Mouse (Mus musculus) 3T3-L1 (cell line): ENCODE data around the gene Rnf111.
"Not testable (repeated sequence)": the region's sequence is repeated elsewhere in the genome, so short reads cannot be mapped to it uniquely, and the experiment has no call there.

ENCODE experiments used
- DNase-seq: peaks from one replicate; pipeline ENCODE4 v3.0.0-alpha.2; 2015; ENCODE audit warnings: low read depth, low spot score

Gene Rnf111

GRCm38 (mm10) chr9:70503626-70504041, at the start of gene Rnf111:
Rnf111 (minus strand) TSS chr9:70503725.
- DNase-seq: peak; percentile 95

DNA sequence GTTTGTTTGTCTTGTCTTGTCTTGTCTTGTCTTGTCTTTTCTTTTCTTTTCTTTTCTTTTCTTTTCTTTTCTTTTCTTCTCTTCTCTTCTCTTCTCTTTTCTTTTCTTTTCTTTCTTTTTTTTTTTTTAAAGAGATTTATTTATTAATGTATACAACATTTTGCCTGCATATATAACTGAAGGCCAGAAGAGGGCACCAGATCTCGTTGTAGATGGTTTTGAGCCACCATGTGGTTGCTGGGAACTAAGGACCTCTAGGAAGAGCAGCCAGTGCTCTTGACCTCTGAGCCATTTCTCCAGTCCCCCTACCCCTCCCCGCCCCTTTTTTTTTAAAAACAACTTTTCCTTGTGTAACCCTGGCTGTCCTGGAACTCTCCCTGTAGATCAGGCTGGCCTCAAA, 48.7 kb upstream of the Rnf111 start:
- not testable (repeated sequence) for DNase-seq

DNA sequence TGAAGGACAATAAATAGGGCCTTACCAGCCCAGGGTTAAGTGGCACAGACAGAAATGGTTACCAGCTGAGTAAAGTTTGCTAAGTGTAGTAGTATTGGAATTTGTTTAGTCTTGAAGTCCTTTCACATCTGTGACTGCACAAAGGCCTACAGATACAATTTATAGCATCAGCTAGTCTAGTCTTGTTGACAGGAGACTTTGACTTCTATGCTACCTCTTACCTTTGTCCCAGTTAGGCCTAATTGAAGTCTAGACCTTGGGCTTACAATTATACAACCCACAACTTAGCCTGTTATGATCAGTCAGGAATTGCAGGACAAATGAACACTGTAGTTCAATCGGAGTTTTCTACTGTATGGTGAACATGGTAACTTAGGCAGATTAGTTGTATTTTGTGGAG, 48.0 kb upstream of the Rnf111 start:
- no peak for DNase-seq

DNA sequence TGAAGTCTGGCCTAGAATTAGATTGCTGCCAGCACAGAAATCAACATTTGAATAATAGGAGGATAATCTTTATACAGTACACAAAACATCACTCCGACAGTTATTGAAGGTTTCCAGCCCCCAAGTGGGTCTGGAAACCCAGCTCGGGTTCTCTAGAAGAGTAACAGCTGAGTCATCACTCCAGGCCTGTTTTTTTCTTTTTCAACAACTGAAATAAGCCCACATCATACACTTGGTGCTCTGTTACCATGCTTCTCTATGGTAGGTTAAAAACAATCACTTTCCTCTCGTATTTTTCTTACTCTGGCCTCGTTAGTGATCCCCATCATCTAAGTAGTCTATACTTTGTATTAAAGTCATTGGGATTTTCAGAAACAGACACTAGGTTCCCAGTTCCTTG, 44.8 kb upstream of the Rnf111 start:
- peak; percentile 20 for DNase-seq

DNA sequence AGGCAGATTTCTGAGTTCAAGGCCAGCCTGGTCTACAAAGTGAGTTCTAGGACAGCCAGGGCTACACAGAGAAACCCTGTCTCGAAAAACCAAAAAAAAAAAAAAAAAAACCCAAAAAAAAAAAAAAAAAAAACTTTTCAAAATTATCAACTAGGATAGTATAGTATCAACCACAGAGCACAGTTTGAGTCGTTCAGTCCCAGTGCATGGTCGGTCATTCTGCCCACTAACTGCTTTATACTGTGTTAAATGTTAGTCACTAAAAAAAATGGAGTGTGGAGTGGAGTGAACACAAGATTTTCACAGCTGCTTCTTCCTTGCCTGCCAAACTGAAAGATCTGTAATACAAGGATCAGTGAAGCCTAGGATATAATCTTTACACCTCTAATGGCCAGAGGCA, 43.1 kb upstream of the Rnf111 start:
- not testable (repeated sequence) for DNase-seq

- no peak for DNase-seq
Measured at GRCm38 (mm10) chr9:70544831-70545230, 41.3 kb upstream of the Rnf111 start.

- DNase-seq: peak; percentile 43
Measured at GRCm38 (mm10) chr9:70543985-70544384, 40.5 kb upstream of the Rnf111 start.

DNA sequence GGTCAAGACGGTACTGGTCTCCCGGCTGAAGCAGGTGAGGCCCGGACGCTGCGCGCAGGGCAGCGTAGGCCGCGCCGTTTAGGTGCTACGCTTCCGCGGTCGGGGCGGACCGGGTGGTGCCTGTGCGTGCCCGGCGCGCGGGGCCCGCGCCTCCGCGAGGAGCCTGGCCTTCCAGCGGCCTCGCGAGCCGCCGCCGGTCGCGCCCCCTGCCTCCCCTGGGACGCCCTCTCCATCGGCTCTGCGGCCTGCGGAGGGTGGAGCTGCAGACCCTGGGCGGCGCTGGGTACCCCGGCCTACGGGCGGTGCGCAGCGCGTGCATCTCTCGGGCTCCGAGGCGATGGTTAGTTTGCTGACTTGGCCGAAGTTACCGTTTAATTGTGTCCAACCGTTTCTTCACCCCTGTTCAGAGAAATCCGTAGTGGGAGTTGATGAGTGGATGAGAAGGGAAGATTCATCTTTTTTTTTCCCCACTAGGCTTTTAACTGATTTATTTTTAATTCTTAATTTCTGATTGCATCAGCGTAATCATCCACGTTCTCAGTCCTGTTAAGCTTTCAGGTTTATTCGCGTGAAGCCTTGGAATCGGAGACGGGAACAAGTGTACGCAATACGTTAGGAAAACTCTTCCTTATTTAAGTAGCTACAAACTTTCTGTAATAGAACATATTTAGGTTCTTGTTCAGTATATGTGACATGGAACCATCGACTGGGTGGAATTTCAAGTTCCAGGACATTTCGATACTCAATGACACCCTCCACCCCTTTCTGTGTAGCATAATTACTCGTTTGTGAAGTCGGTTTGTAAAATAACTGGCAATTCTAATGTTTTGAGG, 39.7 kb upstream of the Rnf111 start:
- peak; percentile 63 for DNase-seq

GRCm38 (mm10) chr9:70542305-70543041, 38.9 kb upstream of the Rnf111 start, which contains the start of gene Sltm:
Sltm (plus strand) TSS chr9:70542754.
- peak; percentile 93 for DNase-seq

- no peak for DNase-seq
Measured at GRCm38 (mm10) chr9:70541584-70541983, 38.1 kb upstream of the Rnf111 start.

DNA sequence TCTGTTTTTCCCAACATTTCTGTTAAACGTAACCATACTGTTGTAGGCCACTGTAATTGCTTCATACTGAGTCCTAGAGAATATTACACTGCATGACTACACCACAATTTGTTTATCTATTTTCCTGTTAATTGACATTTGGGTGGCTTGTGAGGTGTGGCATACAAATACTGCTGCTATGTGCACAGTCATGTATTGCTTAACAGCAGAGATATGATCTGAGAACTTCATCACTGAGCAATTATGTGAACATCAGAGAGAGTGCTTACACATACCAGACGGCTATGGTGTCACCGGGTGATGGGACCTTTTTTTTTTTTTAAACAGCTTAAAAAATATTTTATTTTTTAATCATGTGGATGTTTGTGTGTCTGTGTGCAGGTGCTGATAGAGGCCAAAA, 29.8 kb upstream of the Rnf111 start:
- DNase-seq: no peak

GRCm38 (mm10) chr9:70524366-70524765, 20.8 kb upstream of the Rnf111 start:
- DNase-seq: no peak

GRCm38 (mm10) chr9:70523813-70524212, 20.3 kb upstream of the Rnf111 start:
- no peak for DNase-seq

DNA sequence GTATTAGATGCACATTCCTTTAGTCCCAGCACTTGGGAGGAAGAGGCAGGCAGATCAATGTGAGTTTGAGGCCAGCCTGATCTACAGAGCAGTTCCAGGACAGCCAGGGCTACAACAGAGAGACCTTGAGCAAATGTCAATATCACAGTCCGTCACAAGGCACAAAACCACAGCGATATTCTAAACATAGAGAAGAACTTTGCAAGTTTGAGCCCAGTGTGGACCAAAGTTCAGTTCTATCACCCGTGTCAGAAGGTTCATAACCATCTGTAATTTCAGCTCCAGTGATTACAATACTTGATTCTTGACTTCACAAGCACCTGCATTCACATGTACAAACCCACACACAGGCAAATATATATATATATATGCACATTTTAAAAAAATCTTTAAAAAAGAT, 17.1 kb upstream of the Rnf111 start:
- no peak for DNase-seq

GRCm38 (mm10) chr9:70511681-70512080, 8.2 kb upstream of the Rnf111 start:
- no peak for DNase-seq

GRCm38 (mm10) chr9:70510998-70511583, 7.6 kb upstream of the Rnf111 start:
- DNase-seq: no peak

DNA sequence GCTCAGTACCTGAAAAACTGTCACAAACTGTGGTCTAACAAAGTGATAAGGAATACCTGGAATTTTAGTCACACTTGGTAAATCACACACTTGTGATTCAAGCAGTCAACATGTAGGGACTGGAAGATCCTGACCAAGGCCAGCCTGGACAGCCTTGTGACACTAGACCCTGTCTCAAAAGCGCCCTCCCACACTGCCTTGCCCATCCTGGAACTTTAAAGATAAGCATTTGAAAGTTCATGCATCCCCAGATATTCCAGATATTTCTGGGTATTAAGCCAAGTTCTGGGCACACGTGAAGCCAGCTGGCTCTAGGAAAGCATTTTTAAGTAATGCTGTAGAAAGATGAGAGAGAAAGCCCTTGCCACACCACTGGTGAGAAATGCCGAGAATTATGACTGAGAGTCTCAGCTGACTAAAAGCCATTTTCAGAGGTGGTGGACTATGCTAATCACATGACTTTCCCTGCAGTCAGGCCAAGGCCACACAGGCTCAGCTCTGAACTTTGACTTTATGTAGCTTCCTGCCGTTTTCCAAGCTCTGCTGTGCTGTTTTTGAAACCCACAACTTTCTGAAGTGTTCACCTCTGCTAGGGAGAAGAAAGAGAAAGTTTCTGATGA, 6.5 kb upstream of the Rnf111 start:
- peak; percentile 54 for DNase-seq

DNA sequence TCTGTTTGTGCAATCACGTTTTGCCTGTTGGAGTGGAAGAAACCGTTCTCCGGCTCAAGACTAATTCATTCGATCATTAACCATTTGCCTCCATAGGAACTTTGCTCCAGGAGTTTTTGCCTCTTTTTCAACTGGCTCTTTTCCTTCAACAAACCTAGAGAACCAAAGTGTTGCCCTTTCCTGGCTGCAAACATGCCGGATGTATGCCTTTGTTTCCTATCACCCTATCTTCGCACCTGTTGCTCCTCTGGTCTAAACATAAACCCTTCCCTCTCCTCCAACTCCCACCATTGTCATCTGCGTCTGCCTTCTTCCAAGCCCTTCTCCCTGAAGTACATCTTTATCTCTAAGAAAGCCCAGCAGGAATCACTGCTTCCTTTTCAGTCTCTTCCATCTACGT, 3.3 kb upstream of the Rnf111 start:
- no peak for DNase-seq

GRCm38 (mm10) chr9:70506186-70506585, 2.7 kb upstream of the Rnf111 start:
- no peak for DNase-seq

- DNase-seq: peak; percentile 24
Measured at GRCm38 (mm10) chr9:70503015-70503603, 416 bp downstream of the Rnf111 start.

GRCm38 (mm10) chr9:70502284-70503014, 1.1 kb downstream of the Rnf111 start:
- peak; percentile 30 for DNase-seq
